Mouse (Mus musculus) liver, embryonic 14.5 days (tissue): ENCODE data around the gene 2810006K23Rik. TPM values are rescaled to one million over a fixed set of nuclear protein-coding genes. Genes with fewer than 3 reads are reported as not detected.
A peak's percentile ranks its signal among the peaks of the same experiment; 100 is the strongest.

ENCODE experiments used
- ATAC-seq: fragments of 200-750 bp; cut with Nextera tagmentation; 2 replicates; pipeline ENCODE4 v1.8.0; 2017; ENCODE audit warnings: moderate number of reproducible peaks, mild to moderate bottlenecking, moderate library complexity; ENCODE audit not compliant: insufficient read depth
- DNase-seq, 3 experiments: peaks; one replicate each; pipeline ENCODE4 v3.0.0-alpha.2; 2012 to 2013; ENCODE audit warnings: low read depth in 3 of 3, low spot score in 3 of 3
- H3K27ac ChIP-seq: fragments of 300-500 bp; sonication (generic); 2 replicates; pipeline ENCODE4 v1.5.1; 2014; ENCODE audit warnings: moderate library complexity, mild to moderate bottlenecking, control low read depth, inconsistent platforms
- H3K27me3 ChIP-seq: fragments of 300-500 bp; sonication (generic); 2 replicates; pipeline ENCODE4 v1.6.1; 2014; ENCODE audit warnings: mild to moderate bottlenecking, low read length, moderate library complexity; ENCODE audit not compliant: control insufficient read depth, insufficient read depth
- H3K36me3 ChIP-seq: fragments of 300-500 bp; sonication (generic); replicated peaks from 2 replicates; pipeline ENCODE4 v1.6.1; 2014; ENCODE audit warnings: low read depth; ENCODE audit not compliant: control insufficient read depth, insufficient read depth
- H3K4me1 ChIP-seq, 2 experiments: fragments of 200-500 bp in 1 of 2; fragments of 300-500 bp in 1 of 2; sonication (generic) in 1 of 2; replicated peaks; 2 replicates each; pipeline ENCODE4 v1.6.1; 2012 to 2014; ENCODE audit warnings: antibody characterized with exemption in 1 of 2, inconsistent platforms in 1 of 2, low read length in 1 of 2; ENCODE audit not compliant: control insufficient read depth in 2 of 2, insufficient read depth in 2 of 2
- H3K4me2 ChIP-seq: fragments of 300-500 bp; sonication (generic); 2 replicates; pipeline ENCODE4 v1.6.1; 2014; ENCODE audit warnings: low read depth, mild to moderate bottlenecking, control low read depth, moderate library complexity
- H3K4me3 ChIP-seq, 2 experiments: fragments of 200-500 bp in 1 of 2; fragments of 300-500 bp in 1 of 2; sonication (generic) in 1 of 2; 2 replicates each; pipeline ENCODE4 v1.5.1; 2012 to 2014; ENCODE audit warnings: low read depth in 2 of 2, low read length in 2 of 2, mild to moderate bottlenecking in 2 of 2, control low read depth in 1 of 2, inconsistent platforms in 1 of 2, moderate library complexity in 1 of 2; ENCODE audit not compliant: insufficient read depth in 1 of 2
- H3K9ac ChIP-seq: fragments of 300-500 bp; sonication (generic); replicated peaks from 2 replicates; pipeline ENCODE4 v1.6.1; 2014; ENCODE audit warnings: mild to moderate bottlenecking, control low read depth, moderate library complexity
- H3K9me3 ChIP-seq: fragments of 300-500 bp; sonication (generic); 2 replicates; pipeline ENCODE4 v1.6.1; 2016; ENCODE audit warnings: low read length, mixed read lengths; ENCODE audit not compliant: control insufficient read depth
- CTCF ChIP-seq: IDR thresholded peaks from 2 replicates; pipeline ENCODE4 v1.5.1; 2016; ENCODE audit warnings: antibody characterized with exemption, low read depth, control low read depth
- EP300 ChIP-seq: IDR thresholded peaks from 2 replicates; pipeline ENCODE4 v1.6.1; 2016; ENCODE audit warnings: antibody characterized with exemption, low read depth
- WGBS: fragments of 180-500 bp; shearing (Covaris S2); extraction: QIAGEN DNeasy Blood & Tissue Kit; methylation state at CpG from one replicate; pipeline ENCODE4 v1.1.7; 2014; ENCODE audit not compliant: insufficient replicate concordance; 5-methylcytosine and 5-hydroxymethylcytosine counted together
- polyA plus RNA-seq, 2 experiments: library from polyadenylated mRNA; depleted of rRNA in 1 of 2; stranded (reverse) in 1 of 2; unstranded in 1 of 2; fragments of >200 nt; fragmentation: Nextera tagmentation in 1 of 2; extraction: Ambion mirVana in 1 of 2; gene quantifications; 2 replicates each; pipeline versions ENCODE4 v1.2.1 to v1.2.3; 2012 to 2014

Gene 2810006K23Rik
- polyA plus RNA-seq, 2 experiments: 3.4 to 4.0 TPM

DNA sequence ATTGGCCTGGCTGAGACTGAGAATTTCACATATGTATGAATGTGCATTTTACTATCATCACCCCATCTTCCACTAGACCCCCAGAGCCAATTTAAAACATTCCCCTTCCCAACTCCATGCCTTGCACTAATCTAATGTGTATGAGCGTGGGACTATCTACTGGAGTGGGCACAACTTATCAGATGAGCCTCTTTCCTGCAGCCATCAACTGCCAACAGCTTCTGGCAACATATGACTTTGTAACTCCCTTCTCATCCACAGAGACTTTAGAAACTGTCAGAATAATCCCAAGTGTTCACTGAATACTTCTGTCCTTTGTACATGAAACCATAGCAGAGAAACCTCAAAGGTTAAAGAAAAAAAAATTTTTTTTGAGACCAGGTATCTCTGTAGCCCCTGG, 52.2 kb downstream of the 2810006K23Rik start:
- Histone ChIP-seq H3K9ac (no peak overlapping the region), H3K4me1 (no peaks in the 10 kb centered on the region), H3K4me2 (no peak overlapping the region), H3K27me3 (no peaks in the 10 kb centered on the region), H3K27ac (no peak overlapping the region), H3K36me3 (peaks cover 59% of the 10 kb centered on the region), H3K9me3 (no peaks in the 10 kb centered on the region), H3K4me3 (no peak overlapping the region)
- DNase-seq (no peak), ATAC-seq (no peak)
- WGBS: 54% methylated on average over 1 of the region's 1 CpGs
- TF ChIP-seq CTCF (no peak), EP300 (no peak)

DNA sequence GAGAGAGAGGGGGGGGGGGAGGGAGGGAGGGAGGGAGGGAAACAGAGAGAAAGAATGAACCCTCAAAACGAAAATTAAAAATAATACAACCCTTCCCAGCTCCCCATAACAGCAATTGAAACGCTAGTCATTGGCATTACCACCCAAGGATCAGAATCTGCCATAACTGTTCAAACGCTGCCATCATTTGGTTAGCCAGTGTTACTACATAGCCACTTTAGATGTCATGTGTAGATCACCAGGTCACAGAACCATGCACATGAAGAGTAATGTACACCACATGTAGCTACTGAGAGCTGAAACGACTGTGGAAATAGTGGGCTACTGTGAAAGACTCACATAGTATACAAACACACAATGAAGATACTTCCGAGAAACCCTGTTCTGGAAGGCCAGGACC, 60.0 kb downstream of the 2810006K23Rik start:
- DNase-seq: no peak
- H3K4me1 ChIP-seq: no peaks in the 10 kb centered on the region
- no peak for ATAC-seq
- H3K4me3 ChIP-seq: no peak overlapping the region
- H3K27me3 ChIP-seq: no peaks in the 10 kb centered on the region
- H3K9me3 ChIP-seq: no peaks in the 10 kb centered on the region
- no peak overlapping the region for H3K9ac ChIP-seq
- TF ChIP-seq CTCF: peak; percentile 48
- no peak for TF ChIP-seq EP300
- peaks cover 64% of the 10 kb centered on the region for H3K36me3 ChIP-seq
- WGBS: 71% methylated on average over 5 of the region's 5 CpGs
- H3K27ac ChIP-seq: no peak overlapping the region
- no peak overlapping the region for H3K4me2 ChIP-seq

Other genes starting within 250 kb of the 2810006K23Rik start
- 2.9 and 3.1 TPM in 2 replicates for gene Abcb9, start 232.3 kb upstream of the 2810006K23Rik start, polyA plus RNA-seq (2012; rRNA removed)
- gene Abcb9, start 232.3 kb upstream of the 2810006K23Rik start, polyA plus RNA-seq (2014; fragmentation: Nextera tagmentation; extraction: Ambion mirVana): 2.6 and 3.6 TPM in 2 replicates
- 10.0 and 12.5 TPM in 2 replicates for gene Ogfod2, start 215.8 kb upstream of the 2810006K23Rik start, polyA plus RNA-seq (2012; rRNA removed)
- 10.1 and 10.9 TPM in 2 replicates for gene Ogfod2, start 215.8 kb upstream of the 2810006K23Rik start, polyA plus RNA-seq (2014; fragmentation: Nextera tagmentation; extraction: Ambion mirVana)
- 34.4 and 50.6 TPM in 2 replicates for gene Arl6ip4, start 212.0 kb upstream of the 2810006K23Rik start, polyA plus RNA-seq (2012; rRNA removed)
- 52.2 and 56.5 TPM in 2 replicates for gene Arl6ip4, start 212.0 kb upstream of the 2810006K23Rik start, polyA plus RNA-seq (2014; fragmentation: Nextera tagmentation; extraction: Ambion mirVana)
- gene Pitpnm2, start 78.3 kb upstream of the 2810006K23Rik start, polyA plus RNA-seq (2012; rRNA removed): 4.7 and 5.8 TPM in 2 replicates
- gene Pitpnm2, start 78.3 kb upstream of the 2810006K23Rik start, polyA plus RNA-seq (2014; fragmentation: Nextera tagmentation; extraction: Ambion mirVana): 1.9 and 2.1 TPM in 2 replicates
- gene Mphosph9, start 117 bp upstream of the 2810006K23Rik start, polyA plus RNA-seq (2012; rRNA removed): 2.6 and 3.4 TPM in 2 replicates
- gene Mphosph9, start 117 bp upstream of the 2810006K23Rik start, polyA plus RNA-seq (2014; fragmentation: Nextera tagmentation; extraction: Ambion mirVana): 4.2 and 5.5 TPM in 2 replicates
- gene Cdk2ap1, start 35.0 kb downstream of the 2810006K23Rik start, polyA plus RNA-seq (2012; rRNA removed): 68.4 and 86.5 TPM in 2 replicates
- 16.3 and 27.0 TPM in 2 replicates for gene Cdk2ap1, start 35.0 kb downstream of the 2810006K23Rik start, polyA plus RNA-seq (2014; fragmentation: Nextera tagmentation; extraction: Ambion mirVana)
- gene Sbno1, start 97.9 kb downstream of the 2810006K23Rik start, polyA plus RNA-seq (2012; rRNA removed): 9.0 and 12.6 TPM in 2 replicates
- gene Sbno1, start 97.9 kb downstream of the 2810006K23Rik start, polyA plus RNA-seq (2014; fragmentation: Nextera tagmentation; extraction: Ambion mirVana): 34.2 and 35.1 TPM in 2 replicates
- 47.6 and 58.6 TPM in 2 replicates for gene Kmt5a, start 111.8 kb downstream of the 2810006K23Rik start, polyA plus RNA-seq (2012; rRNA removed)
- gene Kmt5a, start 111.8 kb downstream of the 2810006K23Rik start, polyA plus RNA-seq (2014; fragmentation: Nextera tagmentation; extraction: Ambion mirVana): 51.8 and 68.8 TPM in 2 replicates
- gene Rilpl2, start 150.3 kb downstream of the 2810006K23Rik start, polyA plus RNA-seq (2012; rRNA removed): 5.9 and 8.1 TPM in 2 replicates
- gene Rilpl2, start 150.3 kb downstream of the 2810006K23Rik start, polyA plus RNA-seq (2014; fragmentation: Nextera tagmentation; extraction: Ambion mirVana): 7.8 and 9.6 TPM in 2 replicates
- 3.0 and 7.4 TPM in 2 replicates for gene Snrnp35, start 155.0 kb downstream of the 2810006K23Rik start, polyA plus RNA-seq (2012; rRNA removed)
- gene Snrnp35, start 155.0 kb downstream of the 2810006K23Rik start, polyA plus RNA-seq (2014; fragmentation: Nextera tagmentation; extraction: Ambion mirVana): 4.5 and 5.8 TPM in 2 replicates
- 0.71 and 0.98 TPM in 2 replicates for gene Rilpl1, start 203.3 kb downstream of the 2810006K23Rik start, polyA plus RNA-seq (2012; rRNA removed)
- gene Rilpl1, start 203.3 kb downstream of the 2810006K23Rik start, polyA plus RNA-seq (2014; fragmentation: Nextera tagmentation; extraction: Ambion mirVana): 1.4 and 2.1 TPM in 2 replicates
- 76.9 and 99.9 TPM in 2 replicates for gene Tmed2, start 212.6 kb downstream of the 2810006K23Rik start, polyA plus RNA-seq (2012; rRNA removed)
- 321 and 328 TPM in 2 replicates for gene Tmed2, start 212.6 kb downstream of the 2810006K23Rik start, polyA plus RNA-seq (2014; fragmentation: Nextera tagmentation; extraction: Ambion mirVana)
- 5.2 and 7.1 TPM in 2 replicates for gene Ddx55, start 224.8 kb downstream of the 2810006K23Rik start, polyA plus RNA-seq (2012; rRNA removed)
- 4.7 and 5.4 TPM in 2 replicates for gene Ddx55, start 224.8 kb downstream of the 2810006K23Rik start, polyA plus RNA-seq (2014; fragmentation: Nextera tagmentation; extraction: Ambion mirVana)